Mouse (Mus musculus): ENCODE data around the gene Nrtn.

Nrtn gene

DNA sequence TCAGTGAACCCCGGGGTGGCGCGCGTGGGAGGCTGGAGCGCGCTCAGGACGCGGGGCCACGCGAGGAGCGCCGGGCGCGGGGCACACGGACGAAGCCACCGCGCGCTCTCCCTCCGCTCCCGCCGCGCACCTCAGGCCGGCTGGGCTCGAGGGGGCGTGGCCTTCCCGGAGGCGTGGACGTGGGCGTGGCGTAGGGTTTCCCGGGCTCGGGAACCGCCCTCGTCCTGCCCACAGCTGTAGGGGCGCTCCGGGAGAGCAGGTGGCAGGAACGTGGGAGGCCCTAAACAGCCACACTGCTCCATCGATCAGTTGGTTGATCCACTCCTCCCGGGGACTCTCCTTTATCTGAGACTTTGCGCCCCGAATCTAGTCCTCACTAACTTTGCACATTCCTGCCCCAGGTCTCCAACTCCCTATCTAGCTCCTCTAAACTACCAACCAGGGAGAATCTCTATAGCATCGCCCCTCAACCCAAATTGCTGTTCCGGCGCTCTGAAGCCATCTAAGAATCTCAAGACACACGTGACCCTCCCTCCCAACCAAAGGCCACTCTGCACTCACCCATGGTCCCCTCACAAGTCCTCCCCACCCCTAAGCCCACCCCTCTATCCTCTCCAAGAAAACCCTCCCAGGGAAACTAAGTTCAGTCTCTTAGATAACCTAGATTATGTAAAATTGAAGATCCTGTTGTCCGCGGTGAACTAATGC is at the start of gene Nrtn:
Nrtn (minus strand) TSS at position 115 of the 708 bp plus-strand sequence.
- DNase-seq (ENCODE audit: low spot score in 2 of 2): no peak

- DNase-seq (ENCODE audit: low spot score in 2 of 2): no peak
Observed at GRCm38 (mm10) chr17:56805784-56806183, 48.5 kb upstream of the Nrtn start.

GRCm38 (mm10) chr17:56804952-56805351 is 47.6 kb upstream of the Nrtn start:
- DNase-seq (ENCODE audit: low spot score in 2 of 2): no peak

DNA sequence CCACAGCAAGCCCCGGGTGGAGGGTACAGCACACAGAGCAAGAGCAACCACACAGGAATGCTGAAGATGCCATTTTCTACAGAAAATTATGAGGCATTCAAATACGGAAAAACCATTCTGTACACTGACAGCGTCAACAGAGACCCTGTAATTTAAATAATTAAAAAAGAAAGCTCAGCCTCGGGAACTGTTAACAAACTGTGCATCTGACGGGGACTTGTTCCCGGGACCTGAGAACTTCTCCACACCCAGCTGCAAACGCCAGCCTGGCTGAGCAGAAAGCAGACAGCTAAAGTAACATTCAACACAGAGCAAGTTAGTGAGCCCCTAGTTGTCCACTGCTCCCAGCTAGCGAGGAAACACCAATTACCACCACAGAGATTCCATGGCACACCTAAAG is 44.7 kb upstream of the Nrtn start:
- no peak for DNase-seq (ENCODE audit: low spot score in 2 of 2)

GRCm38 (mm10) chr17:56799276-56799675 is 41.9 kb upstream of the Nrtn start:
- DNase-seq (ENCODE audit: low spot score in 2 of 2): no peak

DNA sequence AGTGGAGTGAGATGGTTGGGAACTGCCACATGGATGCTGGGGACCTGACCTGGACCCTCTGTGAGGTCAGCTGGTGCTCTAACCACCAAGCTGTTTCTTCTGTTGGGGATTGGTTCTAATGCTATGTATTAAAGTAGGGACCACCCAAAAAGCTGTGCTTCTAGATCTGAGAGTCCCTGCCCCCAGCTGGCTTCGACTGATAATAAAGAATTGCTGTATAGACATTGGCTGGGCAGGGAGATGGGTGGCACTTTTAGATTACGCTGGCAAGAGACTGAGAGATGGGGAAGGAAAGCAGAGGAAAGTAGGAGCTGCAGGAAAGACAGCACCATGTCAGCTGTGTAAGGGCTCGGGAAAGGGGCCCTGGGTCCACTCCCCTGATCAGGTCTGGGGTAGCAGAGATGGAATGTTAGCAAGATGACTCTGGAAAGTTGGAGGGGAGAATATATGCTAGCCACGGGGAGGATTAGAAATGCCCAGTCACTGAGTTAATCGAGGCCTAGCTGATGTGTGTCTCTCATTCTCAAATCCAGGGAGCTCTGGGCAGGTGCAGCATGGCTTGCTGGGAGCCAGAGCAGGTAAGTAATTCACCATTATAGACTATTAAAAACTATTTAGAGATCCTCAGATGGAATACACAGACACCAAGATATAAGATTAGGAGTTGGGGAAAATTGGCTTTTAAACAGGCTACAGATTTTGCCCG is 36.4 kb upstream of the Nrtn start:
- no peak for DNase-seq (ENCODE audit: low spot score in 2 of 2)

DNA sequence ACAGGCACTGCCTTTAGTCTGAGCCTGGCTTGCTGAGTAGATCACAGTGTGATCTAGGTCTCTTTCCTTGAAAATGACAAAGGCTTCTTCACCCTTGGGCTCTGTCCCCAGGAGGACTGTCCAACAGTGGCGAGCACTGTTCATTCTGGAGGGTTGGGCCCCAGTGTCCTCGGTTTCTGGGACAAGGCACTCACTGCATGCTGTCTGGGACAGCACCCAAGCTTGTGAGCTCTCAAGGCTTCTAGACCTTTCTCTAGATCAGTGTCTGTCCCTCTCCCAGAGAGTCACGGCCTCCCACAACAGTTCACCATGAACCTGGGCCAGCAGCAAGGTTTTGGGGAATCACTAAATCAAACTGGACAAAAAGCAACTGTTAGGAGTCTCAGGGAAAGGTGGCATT is 35.3 kb upstream of the Nrtn start:
- no peak for DNase-seq (ENCODE audit: low spot score in 2 of 2)

- no peak for DNase-seq (ENCODE audit: low spot score in 2 of 2)
Observed at GRCm38 (mm10) chr17:56789286-56789685, 32.0 kb upstream of the Nrtn start.

DNA sequence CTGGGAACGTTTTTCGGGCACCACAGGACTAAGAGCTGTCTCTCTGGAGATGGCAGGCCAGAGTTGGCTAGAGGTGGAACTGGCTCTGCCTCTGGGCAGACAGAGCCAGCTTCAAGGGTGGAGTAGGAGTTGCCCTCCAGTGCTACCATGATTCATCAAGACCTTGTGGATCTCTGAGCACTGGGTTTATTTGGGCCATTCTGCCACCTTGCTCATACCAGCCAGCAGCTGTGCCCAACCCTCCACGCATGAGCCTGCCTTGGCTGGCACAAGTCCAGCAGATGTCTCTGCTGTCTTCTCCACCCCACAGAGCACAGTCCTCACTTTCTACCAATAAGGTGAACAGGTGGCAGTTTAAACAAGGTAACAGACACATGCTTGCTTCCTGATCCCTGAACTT is 31.6 kb upstream of the Nrtn start:
- DNase-seq (ENCODE audit: low spot score in 2 of 2): no peak

DNA sequence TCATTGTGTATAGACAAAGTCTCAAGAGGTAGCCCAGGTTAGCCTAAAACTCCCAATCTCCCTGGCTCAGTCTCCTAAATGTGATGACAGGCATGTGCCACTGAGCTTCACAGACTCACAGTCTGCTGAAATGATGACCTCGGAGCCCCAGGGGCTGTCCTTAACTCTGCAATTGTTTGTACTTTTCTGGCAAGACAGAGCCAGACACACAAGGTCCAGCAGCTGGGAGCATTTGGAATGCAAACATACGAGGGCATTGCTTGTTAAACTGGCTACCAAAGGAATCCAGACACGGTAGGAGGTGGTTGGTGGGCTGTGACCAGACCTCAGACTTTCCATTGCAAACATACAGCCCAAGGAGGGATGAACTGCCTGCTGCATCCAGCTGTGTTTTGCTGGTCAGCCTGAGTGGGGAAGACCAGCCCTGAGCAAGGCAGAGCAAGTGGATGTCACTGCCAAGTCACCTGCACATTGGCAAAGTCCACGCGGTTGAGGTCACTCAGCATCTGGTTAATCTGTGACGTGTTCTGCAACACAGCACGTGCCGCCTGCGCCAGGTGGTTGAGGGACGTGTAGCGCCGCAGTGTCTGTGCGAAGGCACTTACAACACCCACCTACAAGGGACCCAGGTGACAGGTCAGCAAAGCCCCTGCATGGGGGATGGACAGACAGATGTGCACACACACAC is 23.1 kb upstream of the Nrtn start:
- DNase-seq (ENCODE audit: low spot score in 2 of 2): no peak

DNA sequence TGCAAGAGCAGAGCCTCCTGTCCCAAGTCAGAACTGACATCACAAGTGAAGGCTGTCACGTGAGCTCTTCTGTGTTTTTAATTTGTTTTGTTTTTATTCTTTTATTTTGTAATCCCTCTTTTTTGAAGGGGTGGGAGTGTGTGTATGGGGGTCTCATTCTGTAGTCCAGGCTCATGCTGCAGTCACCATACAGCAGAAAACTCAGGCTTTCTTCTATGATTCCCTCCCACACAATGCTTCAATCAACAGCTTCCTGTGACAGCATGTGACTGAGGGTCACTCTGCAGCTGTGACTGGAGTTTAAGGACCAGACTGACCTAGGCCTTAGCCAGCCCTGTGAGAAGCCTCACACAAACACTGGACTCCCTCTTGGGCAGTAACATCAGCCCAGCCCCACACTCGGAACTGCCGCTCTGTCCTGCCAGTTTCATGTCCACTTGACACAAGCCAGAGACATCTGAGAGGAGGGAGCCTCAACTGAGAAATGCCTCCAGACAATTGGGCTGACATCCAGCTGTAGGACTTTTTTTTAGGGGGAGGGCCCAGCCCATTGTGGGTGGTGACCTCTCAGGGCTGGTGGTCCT is 21.5 kb upstream of the Nrtn start:
- no peak for DNase-seq (ENCODE audit: low spot score in 2 of 2)

DNA sequence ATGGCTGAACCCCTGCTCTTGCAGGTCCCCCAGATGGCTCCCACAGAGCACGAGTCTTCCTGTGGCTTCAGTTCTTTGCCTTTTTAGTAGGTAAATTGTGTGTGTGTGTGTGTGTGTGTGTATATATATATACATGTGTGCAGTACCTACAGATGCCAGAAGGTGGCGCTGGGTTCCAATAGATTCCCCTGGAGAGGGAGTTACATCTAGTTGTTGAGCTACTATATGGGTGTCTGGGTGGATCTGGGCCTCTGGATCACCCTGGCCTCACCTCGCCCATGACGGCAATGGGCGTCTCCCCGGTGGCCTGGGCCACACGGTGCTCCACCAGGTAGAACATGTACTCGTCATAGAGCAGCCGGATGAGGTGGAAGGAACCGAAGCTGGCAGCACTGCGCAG is 20.2 kb upstream of the Nrtn start:
- DNase-seq (ENCODE audit: low spot score in 2 of 2): peak in 1 of 2 experiments; percentile 29

GRCm38 (mm10) chr17:56769950-56770349 is 12.6 kb upstream of the Nrtn start, which contains the start of gene Prr22:
Gene Prr22 (plus strand): TSS chr17:56770250.
- no peak for DNase-seq (ENCODE audit: low spot score in 2 of 2)

- DNase-seq (ENCODE audit: low spot score in 2 of 2): no peak
Observed at GRCm38 (mm10) chr17:56768941-56769340, 11.6 kb upstream of the Nrtn start.

- DNase-seq (ENCODE audit: low spot score in 2 of 2): no peak
Observed at GRCm38 (mm10) chr17:56767531-56768135, 10.3 kb upstream of the Nrtn start.

DNA sequence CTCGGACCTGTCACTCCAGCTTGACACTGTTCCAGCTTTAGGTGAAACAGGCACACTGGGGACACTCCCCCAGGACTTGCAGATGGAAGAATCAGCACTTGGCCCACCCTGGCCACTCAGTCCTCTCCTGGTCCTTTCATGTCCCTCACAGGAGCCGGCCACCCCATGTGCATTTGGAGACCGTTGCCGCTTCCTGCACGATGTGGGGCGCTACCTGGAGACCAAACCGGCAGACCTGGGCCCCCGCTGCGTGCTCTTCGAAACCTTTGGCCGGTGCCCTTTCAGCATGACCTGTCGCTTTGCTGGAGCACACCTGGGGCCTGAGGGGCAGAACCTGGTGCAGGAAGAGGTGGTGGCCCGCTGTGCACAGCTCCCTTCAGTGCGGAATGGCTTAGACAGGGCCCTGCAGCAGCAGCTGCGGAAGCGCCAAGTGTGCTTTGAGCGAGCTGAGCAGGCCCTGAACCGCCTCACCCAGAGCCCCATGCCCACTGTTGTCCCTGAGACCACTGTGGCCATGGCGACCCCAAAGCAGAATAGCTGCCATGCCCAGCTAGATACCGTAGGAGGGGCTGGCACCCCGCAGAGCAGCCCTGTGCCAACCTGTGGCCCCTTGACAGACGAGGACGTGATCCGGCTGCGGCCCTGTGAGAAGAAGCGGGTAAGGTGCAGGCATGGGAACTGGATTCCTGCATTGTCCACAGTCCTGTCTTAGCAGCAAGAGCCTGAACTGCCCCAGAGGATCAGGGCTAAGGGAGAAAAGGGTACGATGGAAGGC is 9.5 kb upstream of the Nrtn start:
- no peak for DNase-seq (ENCODE audit: low spot score in 2 of 2)

- DNase-seq (ENCODE audit: low spot score in 2 of 2): no peak
Observed at GRCm38 (mm10) chr17:56765431-56765830, 8.1 kb upstream of the Nrtn start.

DNA sequence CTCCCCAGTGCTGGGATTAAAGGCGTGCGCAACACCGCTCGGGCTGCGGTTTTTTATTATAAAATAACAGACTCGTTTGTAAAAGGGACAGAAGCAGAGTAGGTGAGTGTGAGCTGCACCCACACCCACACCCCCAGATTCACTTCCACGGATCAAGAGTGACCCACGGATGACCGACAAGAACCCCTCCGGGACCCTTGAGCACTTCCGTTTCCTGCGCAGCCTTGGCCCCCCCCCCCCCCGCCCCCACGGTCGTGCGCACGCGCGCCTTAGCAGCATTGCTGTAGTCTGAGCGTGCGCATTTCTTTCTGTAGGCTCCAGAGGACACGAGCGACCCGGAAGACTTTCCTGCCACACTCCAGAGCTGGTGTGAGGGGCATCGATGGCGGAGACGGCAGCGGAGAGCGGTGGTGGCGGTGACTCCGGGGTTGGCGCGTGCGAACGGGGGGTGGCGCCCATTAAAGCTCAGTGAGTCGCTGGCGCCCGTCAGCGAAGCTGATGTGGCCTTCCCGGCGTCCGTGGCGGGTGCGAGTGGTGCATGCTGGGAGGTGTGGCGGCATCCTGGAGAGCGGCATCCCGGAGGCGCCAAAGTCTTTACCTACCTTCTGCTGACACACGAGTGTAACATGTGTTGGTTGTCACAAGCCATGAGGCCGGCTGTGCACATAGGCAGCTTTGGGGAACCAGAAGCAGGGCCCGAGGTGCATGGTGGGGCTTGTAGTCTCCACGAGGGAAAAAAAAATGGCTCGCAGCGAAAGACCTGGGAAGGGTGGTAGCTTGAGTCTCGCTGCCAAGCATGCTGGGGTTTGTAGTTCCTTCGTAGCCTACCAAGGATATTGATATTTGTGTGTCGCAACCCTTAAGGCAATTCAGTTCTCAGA is 7.4 kb upstream of the Nrtn start, which contains the start of gene Dus3l:
Dus3l (plus strand) TSS at position 284 of the 881 bp plus-strand sequence.
- peak; percentile 90 to 91 for DNase-seq (ENCODE audit: low spot score in 2 of 2)

DNA sequence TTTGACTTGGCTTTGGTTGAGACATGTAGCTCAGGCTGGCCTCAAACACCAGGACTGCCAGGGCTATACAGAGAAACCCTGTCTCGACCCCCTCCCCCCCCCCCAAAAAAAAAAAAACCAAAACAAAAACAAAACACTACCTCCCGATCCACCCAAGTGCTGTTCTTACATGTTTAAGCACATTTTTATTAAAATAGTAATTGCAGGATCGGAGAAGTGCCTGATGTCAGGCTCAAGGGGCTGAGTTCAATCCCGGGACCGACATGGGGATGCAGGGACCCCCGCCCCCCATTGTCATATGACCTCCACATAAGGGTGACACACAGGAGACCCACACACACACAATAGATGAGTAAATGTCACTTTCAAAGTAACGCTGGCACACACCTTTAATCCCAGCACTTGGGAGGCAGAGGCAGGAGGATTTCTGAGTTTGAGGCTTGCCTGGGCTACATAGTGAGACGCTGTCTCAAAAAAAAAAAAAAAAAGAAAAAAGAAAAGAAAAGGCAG is 6.5 kb upstream of the Nrtn start:
- no peak for DNase-seq (ENCODE audit: low spot score in 2 of 2)

Data from natural killer cell, adult 2 months (primary cell).